22 mouse cellular contexts compared by ENCODE assay signal in the genomic region with DNA sequence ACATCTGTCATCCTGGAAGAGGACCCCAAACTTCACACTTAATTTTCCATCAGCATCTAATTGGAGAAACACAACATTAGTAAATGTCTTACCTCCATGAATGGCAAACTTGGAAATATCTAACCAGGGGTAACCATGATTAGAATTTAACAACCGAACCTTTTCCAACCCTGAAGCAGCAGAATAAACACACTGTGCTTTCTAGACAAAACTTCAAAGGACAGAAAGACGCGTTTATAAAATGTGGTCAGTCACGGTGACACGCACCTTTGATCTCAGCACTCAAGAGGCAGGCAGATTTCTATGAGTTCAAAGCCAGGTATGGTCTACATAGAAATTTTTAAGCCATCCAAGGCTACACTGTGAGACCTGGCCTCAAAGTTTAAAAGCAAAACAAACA.
"Had no signal": no experiment of that assay in that cellular context is flagged by ENCODE, and none has a peak within 500 bp of the region (broad histone marks: within the 10 kb centered on the region; RNA-seq: fewer than 3 reads in every experiment).

No protein-coding gene starts in this region.

- H3K27ac ChIP-seq: heart, embryonic 10.5 days; heart, embryonic 13.5 days; heart, embryonic 15.5 days; hindbrain, embryonic 13.5 days; hindbrain, embryonic 15.5 days; hindbrain, postnatal 0 days; limb, embryonic 13.5 days; limb, embryonic 15.5 days; liver, embryonic 12.5 days; liver, embryonic 14.5 days had no signal

- H3K9me3 ChIP-seq: heart, embryonic 10.5 days; heart, embryonic 13.5 days; heart, embryonic 15.5 days; hindbrain, embryonic 13.5 days; hindbrain, embryonic 15.5 days; limb, embryonic 13.5 days; limb, embryonic 15.5 days; liver, embryonic 12.5 days had no signal

- H3K4me1 ChIP-seq: heart, embryonic 10.5 days; heart, embryonic 13.5 days; heart, embryonic 15.5 days; hindbrain, embryonic 13.5 days; hindbrain, embryonic 15.5 days; limb, embryonic 13.5 days; limb, embryonic 15.5 days; liver, embryonic 12.5 days had no signal

- DNase-seq: gastrocnemius, postnatal 14 days; gastrocnemius, postnatal 36 days; heart, adult 18-20 months; heart, postnatal 14 days; heart, postnatal 36 days; kidney, adult 11 months; kidney, postnatal 10 days; kidney, postnatal 25 days; layer of hippocampus, adult 9-11 months; layer of hippocampus, postnatal 36 days; left cerebral cortex, postnatal 4 days had no signal

- H3K4me2 ChIP-seq: heart, embryonic 13.5 days; heart, embryonic 15.5 days; hindbrain, embryonic 13.5 days; hindbrain, embryonic 15.5 days; limb, embryonic 13.5 days; limb, embryonic 15.5 days; liver, embryonic 12.5 days had no signal

- H3K9ac ChIP-seq: heart, embryonic 13.5 days; heart, embryonic 15.5 days; hindbrain, embryonic 13.5 days; hindbrain, embryonic 15.5 days; limb, embryonic 13.5 days; limb, embryonic 15.5 days; liver, embryonic 12.5 days; liver, embryonic 14.5 days had no signal

- H3K4me3 ChIP-seq: heart, embryonic 10.5 days; heart, embryonic 13.5 days; heart, embryonic 15.5 days; hindbrain, embryonic 13.5 days; hindbrain, embryonic 15.5 days; limb, embryonic 13.5 days; limb, embryonic 15.5 days; liver, embryonic 12.5 days had no signal

- ATAC-seq: hindbrain, postnatal 0 days; intestine, embryonic 16.5 days; liver, embryonic 12.5 days had no signal

- H3K27me3 ChIP-seq: heart, embryonic 13.5 days; heart, embryonic 15.5 days; hindbrain, embryonic 13.5 days; hindbrain, embryonic 15.5 days; limb, embryonic 13.5 days; limb, embryonic 15.5 days; liver, embryonic 12.5 days had no signal
